Mouse (Mus musculus) liver, embryonic 14 days (tissue): ENCODE data around the gene Vps13a. TPM values are rescaled to one million over a fixed set of nuclear protein-coding genes. Genes with fewer than 3 reads are reported as not detected.

Experiments
- polyA plus RNA-seq: library from polyadenylated mRNA; depleted of rRNA; stranded (reverse); fragments of >200 nt; gene quantifications from 2 replicates; pipeline ENCODE4 v1.2.3, GENCODE M21; 2012; rRNA removed

The Vps13a gene
- polyA plus RNA-seq = 7.0 and 8.1 TPM in 2 replicates

GRCm38 (mm10) chr19:16780790-16781384 lies at the start of gene Vps13a:
Gene Vps13a, minus strand, starts transcription at chr19:16780933.

Other genes with a start within 250 kb of the Vps13a start
- gene Foxb2, start 92.9 kb upstream of the Vps13a start, polyA plus RNA-seq = not detected in 2 replicates
- gene Prune2, start 175.2 kb upstream of the Vps13a start, polyA plus RNA-seq = 0.19 and 0.31 TPM in 2 replicates